Mouse (Mus musculus): ENCODE measurements around the gene Hoxb5. TPM values are rescaled to one million over a fixed set of nuclear protein-coding genes. Genes with fewer than 3 reads are reported as not detected.

The Hoxb5 gene
- polyA plus RNA-seq, 1 experiment from 2014 or later: not detected

- H3K27me3 ChIP-seq (ENCODE audit: control insufficient read depth, insufficient read depth, low read depth, low read length): peaks cover 93% of the 10 kb centered on the region
- no peaks in the 10 kb centered on the region for H3K36me3 ChIP-seq (ENCODE audit: control insufficient read depth, insufficient read depth, low read length)
- H3K9ac ChIP-seq (ENCODE audit: low read depth, low read length): no peak overlapping the region
- H3K27ac ChIP-seq (ENCODE audit: low read length): no peak overlapping the region
- ATAC-seq: no peak
- no peaks in the 10 kb centered on the region for H3K4me1 ChIP-seq (ENCODE audit: control insufficient read depth, insufficient read depth, low read length)
- 2% methylated on average over 13 of the region's 13 CpGs for WGBS
- H3K9me3 ChIP-seq (replicated peaks; ENCODE audit: control insufficient read depth, low read length, poor library complexity, severe bottlenecking): no peaks in the 10 kb centered on the region
- no peak overlapping the region for H3K4me2 ChIP-seq (ENCODE audit: low read length)
- no peak overlapping the region for H3K4me3 ChIP-seq (ENCODE audit: low read depth, low read length)
Measured at GRCm38 (mm10) chr11:96306908-96307269, 3.8 kb downstream of the Hoxb5 start.

GRCm38 (mm10) chr11:96308763-96309162, 5.6 kb downstream of the Hoxb5 start:
- Histone ChIP-seq H3K4me1 (ENCODE audit: control insufficient read depth, insufficient read depth, low read length) (no peaks in the 10 kb centered on the region), H3K36me3 (ENCODE audit: control insufficient read depth, insufficient read depth, low read length) (no peaks in the 10 kb centered on the region), H3K4me3 (ENCODE audit: low read depth, low read length) (no peak overlapping the region), H3K4me2 (ENCODE audit: low read length) (no peak overlapping the region), H3K9ac (ENCODE audit: low read depth, low read length) (no peak overlapping the region), H3K27ac (ENCODE audit: low read length) (no peak overlapping the region), H3K9me3 (replicated peaks; ENCODE audit: control insufficient read depth, low read length, poor library complexity, severe bottlenecking) (no peaks in the 10 kb centered on the region), H3K27me3 (ENCODE audit: control insufficient read depth, insufficient read depth, low read depth, low read length) (peaks cover 93% of the 10 kb centered on the region)
- 9% methylated on average over 4 of the region's 4 CpGs for WGBS
- ATAC-seq: no peak

GRCm38 (mm10) chr11:96309288-96309687, 6.2 kb downstream of the Hoxb5 start:
- Histone ChIP-seq H3K36me3 (ENCODE audit: control insufficient read depth, insufficient read depth, low read length) (no peaks in the 10 kb centered on the region), H3K4me3 (ENCODE audit: low read depth, low read length) (no peak overlapping the region), H3K27ac (ENCODE audit: low read length) (no peak overlapping the region), H3K9ac (ENCODE audit: low read depth, low read length) (no peak overlapping the region), H3K4me2 (ENCODE audit: low read length) (no peak overlapping the region), H3K4me1 (ENCODE audit: control insufficient read depth, insufficient read depth, low read length) (no peaks in the 10 kb centered on the region), H3K9me3 (replicated peaks; ENCODE audit: control insufficient read depth, low read length, poor library complexity, severe bottlenecking) (no peaks in the 10 kb centered on the region), H3K27me3 (ENCODE audit: control insufficient read depth, insufficient read depth, low read depth, low read length) (peaks cover 97% of the 10 kb centered on the region)
- no peak for ATAC-seq
- WGBS: 9% methylated on average over 4 of the region's 4 CpGs

GRCm38 (mm10) chr11:96310183-96310938, 7.2 kb downstream of the Hoxb5 start:
- H3K4me3 ChIP-seq (ENCODE audit: low read depth, low read length): no peak overlapping the region
- no peaks in the 10 kb centered on the region for H3K36me3 ChIP-seq (ENCODE audit: control insufficient read depth, insufficient read depth, low read length)
- H3K27me3 ChIP-seq (ENCODE audit: control insufficient read depth, insufficient read depth, low read depth, low read length): peaks cover 96% of the 10 kb centered on the region
- WGBS: 3% methylated on average over 20 of the region's 20 CpGs
- no peaks in the 10 kb centered on the region for H3K4me1 ChIP-seq (ENCODE audit: control insufficient read depth, insufficient read depth, low read length)
- ATAC-seq: no peak
- H3K9ac ChIP-seq (ENCODE audit: low read depth, low read length): no peak overlapping the region
- no peak overlapping the region for H3K4me2 ChIP-seq (ENCODE audit: low read length)
- no peak overlapping the region for H3K27ac ChIP-seq (ENCODE audit: low read length)
- H3K9me3 ChIP-seq (replicated peaks; ENCODE audit: control insufficient read depth, low read length, poor library complexity, severe bottlenecking): no peaks in the 10 kb centered on the region

GRCm38 (mm10) chr11:96311097-96311496, 8.0 kb downstream of the Hoxb5 start:
- ATAC-seq: no peak
- 6% methylated on average over 6 of the region's 6 CpGs for WGBS

GRCm38 (mm10) chr11:96311520-96312417, 8.6 kb downstream of the Hoxb5 start:
- Histone ChIP-seq H3K27me3 (ENCODE audit: control insufficient read depth, insufficient read depth, low read depth, low read length) (peaks cover 96% of the 10 kb centered on the region), H3K9ac (ENCODE audit: low read depth, low read length) (no peak overlapping the region), H3K27ac (ENCODE audit: low read length) (no peak overlapping the region), H3K36me3 (ENCODE audit: control insufficient read depth, insufficient read depth, low read length) (no peaks in the 10 kb centered on the region), H3K4me2 (ENCODE audit: low read length) (no peak overlapping the region), H3K9me3 (replicated peaks; ENCODE audit: control insufficient read depth, low read length, poor library complexity, severe bottlenecking) (no peaks in the 10 kb centered on the region), H3K4me3 (ENCODE audit: low read depth, low read length) (no peak overlapping the region), H3K4me1 (ENCODE audit: control insufficient read depth, insufficient read depth, low read length) (no peaks in the 10 kb centered on the region)
- 2% methylated on average over 31 of the region's 31 CpGs for WGBS
- ATAC-seq: peak; percentile 66; the same call in 1 of the 2 replicates

More at GRCm38 (mm10) chr11:96311097-96311496, 8.0 kb downstream of the Hoxb5 start:
- Histone ChIP-seq H3K9ac (ENCODE audit: low read depth, low read length) (no peak overlapping the region), H3K4me2 (ENCODE audit: low read length) (no peak overlapping the region), H3K4me3 (ENCODE audit: low read depth, low read length) (no peak overlapping the region), H3K9me3 (replicated peaks; ENCODE audit: control insufficient read depth, low read length, poor library complexity, severe bottlenecking) (no peaks in the 10 kb centered on the region), H3K27ac (ENCODE audit: low read length) (no peak overlapping the region), H3K27me3 (ENCODE audit: control insufficient read depth, insufficient read depth, low read depth, low read length) (peaks cover 96% of the 10 kb centered on the region), H3K36me3 (ENCODE audit: control insufficient read depth, insufficient read depth, low read length) (no peaks in the 10 kb centered on the region), H3K4me1 (ENCODE audit: control insufficient read depth, insufficient read depth, low read length) (no peaks in the 10 kb centered on the region)

GRCm38 (mm10) chr11:96313134-96313533, 10.0 kb downstream of the Hoxb5 start:
- H3K9ac ChIP-seq (ENCODE audit: low read depth, low read length): no peak overlapping the region
- no peak overlapping the region for H3K27ac ChIP-seq (ENCODE audit: low read length)
- H3K4me2 ChIP-seq (ENCODE audit: low read length): no peak overlapping the region
- H3K4me3 ChIP-seq (ENCODE audit: low read depth, low read length): no peak overlapping the region
- WGBS: 20% methylated on average over 2 of the region's 2 CpGs
- no peaks in the 10 kb centered on the region for H3K9me3 ChIP-seq (replicated peaks; ENCODE audit: control insufficient read depth, low read length, poor library complexity, severe bottlenecking)
- peaks cover 93% of the 10 kb centered on the region for H3K27me3 ChIP-seq (ENCODE audit: control insufficient read depth, insufficient read depth, low read depth, low read length)
- no peaks in the 10 kb centered on the region for H3K4me1 ChIP-seq (ENCODE audit: control insufficient read depth, insufficient read depth, low read length)
- no peak for ATAC-seq
- no peaks in the 10 kb centered on the region for H3K36me3 ChIP-seq (ENCODE audit: control insufficient read depth, insufficient read depth, low read length)

- WGBS: 4% methylated on average over 12 of the region's 12 CpGs
- H3K27ac ChIP-seq (ENCODE audit: low read length): no peak overlapping the region
- no peak overlapping the region for H3K9ac ChIP-seq (ENCODE audit: low read depth, low read length)
Measured at GRCm38 (mm10) chr11:96313806-96314428, 10.8 kb downstream of the Hoxb5 start.

More at GRCm38 (mm10) chr11:96313806-96314428, 10.8 kb downstream of the Hoxb5 start:
- ATAC-seq: no peak
- Histone ChIP-seq H3K4me2 (ENCODE audit: low read length) (no peak overlapping the region), H3K36me3 (ENCODE audit: control insufficient read depth, insufficient read depth, low read length) (no peaks in the 10 kb centered on the region), H3K4me1 (ENCODE audit: control insufficient read depth, insufficient read depth, low read length) (no peaks in the 10 kb centered on the region), H3K9me3 (replicated peaks; ENCODE audit: control insufficient read depth, low read length, poor library complexity, severe bottlenecking) (no peaks in the 10 kb centered on the region), H3K4me3 (ENCODE audit: low read depth, low read length) (no peak overlapping the region), H3K27me3 (ENCODE audit: control insufficient read depth, insufficient read depth, low read depth, low read length) (peaks cover 92% of the 10 kb centered on the region)
